Mouse (Mus musculus) cortical plate, adult 2 months (tissue): ENCODE results near the gene Antxr1.

ENCODE experiments used
- CTCF ChIP-seq: fragments of 200-500 bp; IDR thresholded peaks from 2 replicates; pipeline ENCODE4 v1.5.1; 2011; ENCODE audit warnings: mild to moderate bottlenecking, control low read depth, low read length; ENCODE audit not compliant: insufficient read depth; ENCODE audit errors: extremely low read depth
- POLR2A ChIP-seq: fragments of 200-500 bp; IDR thresholded peaks from 2 replicates; pipeline ENCODE4 v1.6.1; 2011; ENCODE audit warnings: mild to moderate bottlenecking, low read length, control low read depth; ENCODE audit not compliant: insufficient read depth; ENCODE audit errors: extremely low read depth

GRCm38 (mm10) chr6:87287251-87287650, 48.4 kb downstream of the Antxr1 start:
- no peak for TF ChIP-seq POLR2A
- no peak for TF ChIP-seq CTCF
